Comparison of ENCODE assay signal across 23 mouse cellular contexts in genomic region chr2:156913191-156913590, GRCm38 (mm10). TPM values are rescaled to one million over a fixed set of nuclear protein-coding genes. Genes with fewer than 3 reads are reported as not detected.
DNase-seq lines count a peak whose midpoint lies in the region; ATAC-seq and TF ChIP-seq lines count a peak whose summit lies in the region.
"Had no signal": no experiment of that assay in that cellular context is flagged by ENCODE, and none has a peak within 500 bp of the region (broad histone marks: within the 10 kb centered on the region; RNA-seq: fewer than 3 reads in every experiment).

No protein-coding gene starts in this region.

- no peak overlapping the region for H3K4me2 ChIP-seq in kidney, postnatal 0 days (ENCODE audit: low read length)
- no peak overlapping the region for H3K4me2 ChIP-seq in midbrain, postnatal 0 days (ENCODE audit: low read depth, low read length, poor library complexity, severe bottlenecking)
- H3K4me2 ChIP-seq: forebrain, embryonic 12.5 days; heart, embryonic 11.5 days; hindbrain, embryonic 15.5 days; kidney, embryonic 15.5 days; limb, embryonic 13.5 days; stomach, embryonic 15.5 days had no signal

- no peak for ATAC-seq in kidney, postnatal 0 days (replicated peaks; ENCODE audit: low FRiP score, low read depth)
- ATAC-seq in midbrain, postnatal 0 days (ENCODE audit: low FRiP score) = no peak
- ATAC-seq: intestine, embryonic 16.5 days had no signal

- no peak overlapping the region for H3K4me3 ChIP-seq in kidney, postnatal 0 days (replicated peaks; ENCODE audit: low read depth, low read length)
- no peak overlapping the region for H3K4me3 ChIP-seq in midbrain, postnatal 0 days (ENCODE audit: low read depth, low read length)
- no peak overlapping the region for H3K4me3 ChIP-seq in midbrain, embryonic 10.5 days
- H3K4me3 ChIP-seq: forebrain, embryonic 12.5 days; hindbrain, embryonic 15.5 days; kidney, embryonic 15.5 days; limb, embryonic 13.5 days; stomach, embryonic 15.5 days had no signal

- no peaks in the 10 kb centered on the region for H3K4me1 ChIP-seq in kidney, postnatal 0 days (replicated peaks; ENCODE audit: insufficient read depth, low read length)
- no peaks in the 10 kb centered on the region for H3K4me1 ChIP-seq in midbrain, postnatal 0 days (ENCODE audit: insufficient read depth, low read length)
- no peaks in the 10 kb centered on the region for H3K4me1 ChIP-seq in midbrain, embryonic 10.5 days
- H3K4me1 ChIP-seq: forebrain, embryonic 12.5 days; hindbrain, embryonic 15.5 days; kidney, embryonic 15.5 days; limb, embryonic 13.5 days; stomach, embryonic 15.5 days had no signal

- no peak for TF ChIP-seq CTCF in kidney, postnatal 0 days (IDR thresholded peaks at IDR 0.05; ENCODE audit: low read depth)
- TF ChIP-seq CTCF in midbrain, postnatal 0 days (IDR thresholded peaks at IDR 0.05) = no peak

- 55% methylated on average over 5 of the region's 5 CpGs for WGBS in kidney, postnatal 0 days
- WGBS in midbrain, postnatal 0 days = 65% methylated on average over 5 of the region's 5 CpGs
- 89% methylated on average over 5 of the region's 5 CpGs for WGBS in midbrain, embryonic 10.5 days

- H3K27me3 ChIP-seq in kidney, postnatal 0 days (ENCODE audit: insufficient read depth, low read length) = no peaks in the 10 kb centered on the region
- H3K27me3 ChIP-seq in midbrain, postnatal 0 days (ENCODE audit: insufficient read depth, low read length) = no peaks in the 10 kb centered on the region
- H3K27me3 ChIP-seq in midbrain, embryonic 10.5 days (ENCODE audit: low read depth, poor library complexity, severe bottlenecking) = no peaks in the 10 kb centered on the region
- H3K27me3 ChIP-seq: forebrain, embryonic 12.5 days; hindbrain, embryonic 15.5 days; limb, embryonic 13.5 days; stomach, embryonic 15.5 days had no signal

- no peak overlapping the region for H3K9ac ChIP-seq in kidney, postnatal 0 days (ENCODE audit: low read depth, low read length)
- no peak overlapping the region for H3K9ac ChIP-seq in midbrain, postnatal 0 days (replicated peaks; ENCODE audit: low read length, poor library complexity, severe bottlenecking)
- H3K9ac ChIP-seq: forebrain, embryonic 12.5 days; hindbrain, embryonic 15.5 days; kidney, embryonic 15.5 days; limb, embryonic 13.5 days; liver, embryonic 14.5 days; stomach, embryonic 15.5 days had no signal

- H3K27ac ChIP-seq in kidney, postnatal 0 days = no peak overlapping the region
- H3K27ac ChIP-seq in midbrain, postnatal 0 days (ENCODE audit: low read depth, low read length) = no peak overlapping the region
- no peak overlapping the region for H3K27ac ChIP-seq in midbrain, embryonic 10.5 days (replicated peaks)
- H3K27ac ChIP-seq: forebrain, embryonic 12.5 days; hindbrain, embryonic 15.5 days; kidney, embryonic 15.5 days; limb, embryonic 13.5 days; liver, embryonic 14.5 days; stomach, embryonic 15.5 days had no signal

- peak; percentile 21 for DNase-seq in adrenal gland, postnatal 14 days
- no peak for DNase-seq in adrenal gland, adult 18-20 months (ENCODE audit: low spot score in 2 of 2)
- peak; percentile 50 for DNase-seq in kidney, postnatal 0 days (ENCODE audit: low spot score)
- DNase-seq in kidney, adult 8-10 months = no peak
- peak; percentile 68 for DNase-seq in midbrain, postnatal 0 days (ENCODE audit: low spot score)
- no peak for DNase-seq in midbrain, embryonic 10.5 days (ENCODE audit: low spot score)
- DNase-seq in right cerebral cortex, postnatal 36 days (ENCODE audit: low spot score in 2 of 2) = no peak
- DNase-seq in heart, postnatal 25 days (ENCODE audit: low spot score) = no peak
- DNase-seq: adrenal gland, postnatal 25 days; cerebellum, adult 18-20 months; heart, postnatal 10 days; lung, postnatal 14 days; thymus, adult 18-20 months; thymus, postnatal 4 days had no signal

- H3K36me3 ChIP-seq in kidney, postnatal 0 days (ENCODE audit: insufficient read depth, low read length) = no peaks in the 10 kb centered on the region
- H3K36me3 ChIP-seq in midbrain, postnatal 0 days (ENCODE audit: insufficient read depth, low read length) = no peaks in the 10 kb centered on the region
- H3K36me3 ChIP-seq in midbrain, embryonic 10.5 days = no peaks in the 10 kb centered on the region
- H3K36me3 ChIP-seq: forebrain, embryonic 12.5 days; hindbrain, embryonic 15.5 days; kidney, embryonic 15.5 days; limb, embryonic 13.5 days; stomach, embryonic 15.5 days had no signal

- H3K9me3 ChIP-seq in kidney, postnatal 0 days (replicated peaks; ENCODE audit: low read length) = no peaks in the 10 kb centered on the region
- H3K9me3 ChIP-seq in midbrain, postnatal 0 days (ENCODE audit: low read length) = no peaks in the 10 kb centered on the region
- H3K9me3 ChIP-seq in midbrain, embryonic 10.5 days (replicated peaks) = no peaks in the 10 kb centered on the region
- H3K9me3 ChIP-seq: forebrain, embryonic 12.5 days; hindbrain, embryonic 15.5 days; kidney, embryonic 15.5 days; limb, embryonic 13.5 days; stomach, embryonic 15.5 days had no signal

- intact Hi-C loops in heart, postnatal 25 days (cut with DNase I) = loop anchor here (5.0 kb wide), 1 partner anchor 84 kb away; no protein-coding TSS in a partner anchor

RNA-seq across cellular contexts. Expression of gene Sla2, which starts 26.2 kb away (rescaled TPM):
- total RNA-seq in adrenal gland, postnatal 14 days (2021) = 0.26 and 1.2 TPM in 2 replicates
- total RNA-seq in adrenal gland, adult 18-20 months (2021) = under 1 TPM in 1 of 2 experiments, not detected in 1; 0.22 TPM
- 0.18 and 0.32 TPM in 2 replicates for polyA plus RNA-seq in kidney, postnatal 0 days (2015; fragmentation: Nextera tagmentation; extraction: Ambion mirVana)
- not detected in 2 replicates for total RNA-seq in midbrain, postnatal 0 days (2014; rRNA removed)
- 0.07 TPM in 1 of 2 replicates, not detected in the other for polyA plus RNA-seq in midbrain, postnatal 0 days (2015; fragmentation: Nextera tagmentation; extraction: Ambion mirVana)
- 0.55 and 0.67 TPM in 2 replicates for polyA plus RNA-seq in midbrain, embryonic 10.5 days (2016; fragmentation: Nextera tagmentation; extraction: Ambion mirVana)
- not detected for total RNA-seq in heart, postnatal 25 days (2021)
- total RNA-seq: adrenal gland, postnatal 25 days; gastrocnemius, postnatal 4 days had no signal

RNA-seq across cellular contexts. Expression of gene Rab5if, which starts 50.3 kb away (rescaled TPM):
- total RNA-seq in adrenal gland, postnatal 14 days (2021) = 269 and 294 TPM in 2 replicates
- total RNA-seq in adrenal gland, adult 18-20 months (2021) = 100 to 1,000 TPM; 223 to 330 TPM
- 227 and 252 TPM in 2 replicates for polyA plus RNA-seq in kidney, postnatal 0 days (2015; fragmentation: Nextera tagmentation; extraction: Ambion mirVana)
- 115 and 137 TPM in 2 replicates for total RNA-seq in midbrain, postnatal 0 days (2014; rRNA removed)
- polyA plus RNA-seq in midbrain, postnatal 0 days (2015; fragmentation: Nextera tagmentation; extraction: Ambion mirVana) = 149 and 155 TPM in 2 replicates
- polyA plus RNA-seq in midbrain, embryonic 10.5 days (2016; fragmentation: Nextera tagmentation; extraction: Ambion mirVana) = 164 and 191 TPM in 2 replicates
- 100 to 1,000 TPM; 124 to 125 TPM for total RNA-seq in heart, postnatal 25 days (2021)

RNA-seq across cellular contexts. Expression of gene 4930518I15Rik, which starts 55.4 kb away (rescaled TPM):
- total RNA-seq in adrenal gland, postnatal 14 days (2021) = 2.8 and 4.1 TPM in 2 replicates
- 1 to 10 TPM; 2.5 to 3.8 TPM for total RNA-seq in adrenal gland, adult 18-20 months (2021)
- 2.6 and 4.6 TPM in 2 replicates for polyA plus RNA-seq in kidney, postnatal 0 days (2015; fragmentation: Nextera tagmentation; extraction: Ambion mirVana)
- 0.94 and 0.99 TPM in 2 replicates for total RNA-seq in midbrain, postnatal 0 days (2014; rRNA removed)
- polyA plus RNA-seq in midbrain, postnatal 0 days (2015; fragmentation: Nextera tagmentation; extraction: Ambion mirVana) = 2.8 and 2.9 TPM in 2 replicates
- polyA plus RNA-seq in midbrain, embryonic 10.5 days (2016; fragmentation: Nextera tagmentation; extraction: Ambion mirVana) = 8.8 and 9.2 TPM in 2 replicates
- under 1 TPM; 0.57 to 0.89 TPM for total RNA-seq in heart, postnatal 25 days (2021)

Comparison
In these comparisons a context has a peak if more than half of its experiments do, and no peak if none do; other contexts are left out.
1. DNase-seq: peak in adrenal gland, postnatal 14 days (single experiment), kidney, postnatal 0 days (single experiment) and midbrain, postnatal 0 days (single experiment); none in adrenal gland, adult 18-20 months (0 of 2), kidney, adult 8-10 months (0 of 2), midbrain, embryonic 10.5 days (single experiment), right cerebral cortex, postnatal 36 days (0 of 2) and heart, postnatal 25 days (single experiment).